Mouse (Mus musculus) intestine, embryonic 14.5 days (tissue): Measurements from ENCODE around the gene Snx30. TPM values are rescaled to one million over a fixed set of nuclear protein-coding genes. Genes with fewer than 3 reads are reported as not detected.

Source experiments
- ATAC-seq: fragments of 200-750 bp; cut with Nextera tagmentation; replicated peaks from 2 replicates; pipeline ENCODE4 v1.8.0; 2017; ENCODE audit warnings: low read depth, moderate number of reproducible peaks, moderate TSS enrichment, moderate library complexity; ENCODE audit not compliant: low FRiP score, low TSS enrichment
- DNase-seq: peaks from one replicate; pipeline ENCODE4 v3.0.0-alpha.2; 2018; ENCODE audit warnings: low spot score
- H3K27ac ChIP-seq: fragments of 300-500 bp; sonication (generic); 2 replicates; pipeline ENCODE4 v1.5.1; 2014; ENCODE audit warnings: low read depth, mild to moderate bottlenecking, control low read depth
- H3K27me3 ChIP-seq: fragments of 300-500 bp; sonication (generic); replicated peaks from 2 replicates; pipeline ENCODE4 v1.6.1; 2014; ENCODE audit warnings: low read length, control low read depth; ENCODE audit not compliant: control insufficient read depth, insufficient read depth
- H3K36me3 ChIP-seq: fragments of 300-500 bp; sonication (generic); 2 replicates; pipeline ENCODE4 v1.6.1; 2014; ENCODE audit warnings: low read length, control low read depth; ENCODE audit not compliant: control insufficient read depth, insufficient read depth
- H3K4me1 ChIP-seq: fragments of 300-500 bp; sonication (generic); replicated peaks from 2 replicates; pipeline ENCODE4 v1.6.1; 2014; ENCODE audit warnings: low read length, control low read depth, mixed read lengths; ENCODE audit not compliant: control insufficient read depth, insufficient read depth
- H3K4me2 ChIP-seq: fragments of 300-500 bp; sonication (generic); 2 replicates; pipeline ENCODE4 v1.6.1; 2014; ENCODE audit warnings: low read length
- H3K4me3 ChIP-seq: fragments of 300-500 bp; sonication (generic); 2 replicates; pipeline ENCODE4 v1.5.1; 2014; ENCODE audit warnings: low read depth, low read length, control low read depth, mixed read lengths
- H3K9ac ChIP-seq: fragments of 300-500 bp; sonication (generic); 2 replicates; pipeline ENCODE4 v1.6.1; 2014; ENCODE audit warnings: mild to moderate bottlenecking, low read length
- H3K9me3 ChIP-seq: fragments of 300-500 bp; sonication (generic); 2 replicates; pipeline ENCODE4 v1.6.1; 2016; ENCODE audit warnings: low read length, control low read depth; ENCODE audit not compliant: control insufficient read depth
- WGBS: fragments of 180-500 bp; shearing (Covaris S2); extraction: QIAGEN DNeasy Blood & Tissue Kit; methylation state at CpG from one replicate; pipeline ENCODE4 v1.1.7; 2014; 5-methylcytosine and 5-hydroxymethylcytosine counted together
- polyA plus RNA-seq: library from polyadenylated mRNA; unstranded; fragments of >200 nt; fragmentation: Nextera tagmentation; extraction: Ambion mirVana; gene quantifications from 2 replicates; pipeline ENCODE4 v1.2.1, GENCODE M21; 2014

Gene Snx30
- polyA plus RNA-seq, 1 experiment from 2014 or later: 6.8 TPM

DNA sequence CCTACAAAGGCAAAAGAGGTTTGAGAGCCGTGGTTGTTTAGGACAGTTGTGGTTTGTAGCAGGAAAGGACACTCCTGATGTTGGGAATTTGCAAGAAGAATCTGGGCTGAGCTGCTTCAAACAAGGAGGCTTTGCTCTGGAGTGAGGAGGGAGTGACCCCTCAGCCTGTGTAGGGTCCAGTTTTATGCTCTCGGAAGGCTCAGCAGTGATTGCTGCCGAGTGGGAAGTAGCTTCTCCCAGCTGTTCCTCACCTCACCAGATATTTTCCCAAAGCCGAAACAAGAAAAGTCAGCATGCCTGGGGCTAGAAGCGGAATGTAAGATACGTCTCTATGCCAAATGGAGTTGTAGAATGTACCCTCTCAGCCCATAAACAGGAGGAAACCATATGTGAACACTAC lies 96.2 kb downstream of the Snx30 start:
- 84% methylated on average over 6 of the region's 6 CpGs for WGBS
- Histone ChIP-seq H3K4me2 (no peak overlapping the region), H3K4me1 (no peaks in the 10 kb centered on the region; the same call in 1 of the 2 replicates), H3K4me3 (no peak overlapping the region), H3K9me3 (no peaks in the 10 kb centered on the region), H3K36me3 (peaks cover 19% of the 10 kb centered on the region), H3K9ac (no peak overlapping the region), H3K27me3 (no peaks in the 10 kb centered on the region), H3K27ac (no peak overlapping the region)
- no peak for DNase-seq
- ATAC-seq: no peak

DNA sequence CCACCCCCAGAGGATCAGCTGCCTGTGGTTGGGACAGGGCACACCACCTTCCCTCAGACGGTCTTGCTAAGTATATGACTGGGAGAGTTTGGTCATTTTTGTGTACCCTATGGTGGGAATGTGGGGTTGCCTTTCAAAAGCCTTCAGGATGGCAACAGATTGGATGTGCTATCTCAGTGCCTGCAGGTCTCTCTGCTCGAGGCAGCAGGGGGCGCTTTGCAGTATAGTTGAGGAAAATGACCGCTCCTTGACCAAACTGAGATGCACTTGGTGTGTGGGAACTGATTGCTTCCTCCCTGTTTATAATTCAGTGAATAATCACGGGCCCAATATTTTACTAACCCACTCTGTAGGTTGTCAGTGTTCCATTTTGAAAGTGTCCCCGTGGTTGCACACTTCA lies 96.9 kb downstream of the Snx30 start:
- Histone ChIP-seq H3K27me3 (no peaks in the 10 kb centered on the region), H3K4me1 (no peaks in the 10 kb centered on the region; the same call in 1 of the 2 replicates), H3K9ac (no peak overlapping the region), H3K36me3 (peaks cover 18% of the 10 kb centered on the region), H3K4me2 (no peak overlapping the region), H3K4me3 (no peak overlapping the region), H3K27ac (no peak overlapping the region), H3K9me3 (no peaks in the 10 kb centered on the region)
- no peak for DNase-seq
- 70% methylated on average over 6 of the region's 6 CpGs for WGBS
- ATAC-seq: no peak

DNA sequence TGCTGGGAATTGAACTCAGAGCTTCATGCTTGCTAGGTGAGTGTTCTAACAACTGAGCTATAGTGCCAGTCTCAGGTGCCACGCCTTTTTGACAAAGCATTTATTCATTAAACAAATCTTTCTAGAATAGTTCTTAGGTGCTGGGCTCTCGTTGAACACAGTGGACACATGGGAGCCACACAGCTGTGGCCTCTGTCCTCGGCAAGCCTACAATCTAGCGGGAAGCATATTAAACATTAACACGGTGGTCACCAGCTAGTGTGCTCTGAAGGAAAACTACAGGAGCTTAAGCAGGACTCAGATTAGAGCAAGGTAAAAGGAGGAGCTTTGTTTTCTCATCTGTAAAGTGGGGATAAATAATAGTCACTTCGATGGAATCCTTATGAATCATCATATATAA lies 101.5 kb downstream of the Snx30 start:
- no peak for ATAC-seq

DNA sequence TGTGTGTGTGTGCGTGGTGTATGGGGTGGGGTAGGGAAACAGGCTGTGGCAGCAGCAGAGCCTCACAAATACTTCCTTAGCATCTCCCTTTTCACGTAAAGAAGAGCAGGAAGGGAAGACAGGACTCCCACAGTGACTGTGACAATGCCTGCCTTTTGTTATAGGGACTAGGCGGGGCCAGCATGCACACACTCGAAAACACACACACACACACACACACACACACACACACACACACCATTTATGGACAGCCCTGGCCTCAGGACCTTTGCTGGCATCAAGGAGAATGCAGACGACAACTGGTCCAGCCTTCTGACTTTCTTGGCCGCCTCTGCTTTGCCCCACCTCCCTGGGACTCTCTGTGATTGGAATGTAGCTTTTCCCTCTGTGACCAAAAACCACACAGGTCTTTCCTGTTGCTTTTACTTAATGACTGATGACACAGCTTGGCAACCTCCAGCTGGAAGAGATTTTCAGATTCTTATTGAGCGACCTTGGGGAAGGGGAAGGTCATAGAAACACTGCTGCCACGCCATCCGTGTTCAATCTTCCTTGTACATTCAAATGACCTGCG lies 102.1 kb downstream of the Snx30 start:
- DNase-seq (no peak), ATAC-seq (no peak)
- H3K9ac ChIP-seq: no peak overlapping the region
- no peak overlapping the region for H3K27ac ChIP-seq
- WGBS: 58% methylated on average over 10 of the region's 10 CpGs
- no peak overlapping the region for H3K4me2 ChIP-seq
- H3K4me3 ChIP-seq: no peak overlapping the region
- no peaks in the 10 kb centered on the region for H3K36me3 ChIP-seq
- H3K9me3 ChIP-seq: no peaks in the 10 kb centered on the region
- no peaks in the 10 kb centered on the region for H3K4me1 ChIP-seq
- H3K27me3 ChIP-seq: no peaks in the 10 kb centered on the region

More for the DNA sequence above, 101.5 kb downstream of the Snx30 start:
- H3K27ac ChIP-seq: no peak overlapping the region
- WGBS: 68% methylated on average over 6 of the region's 6 CpGs
- no peak overlapping the region for H3K4me3 ChIP-seq
- no peaks in the 10 kb centered on the region for H3K4me1 ChIP-seq
- no peaks in the 10 kb centered on the region for H3K9me3 ChIP-seq
- no peak for DNase-seq
- no peak overlapping the region for H3K9ac ChIP-seq
- no peaks in the 10 kb centered on the region for H3K27me3 ChIP-seq
- no peaks in the 10 kb centered on the region for H3K36me3 ChIP-seq
- no peak overlapping the region for H3K4me2 ChIP-seq

DNA sequence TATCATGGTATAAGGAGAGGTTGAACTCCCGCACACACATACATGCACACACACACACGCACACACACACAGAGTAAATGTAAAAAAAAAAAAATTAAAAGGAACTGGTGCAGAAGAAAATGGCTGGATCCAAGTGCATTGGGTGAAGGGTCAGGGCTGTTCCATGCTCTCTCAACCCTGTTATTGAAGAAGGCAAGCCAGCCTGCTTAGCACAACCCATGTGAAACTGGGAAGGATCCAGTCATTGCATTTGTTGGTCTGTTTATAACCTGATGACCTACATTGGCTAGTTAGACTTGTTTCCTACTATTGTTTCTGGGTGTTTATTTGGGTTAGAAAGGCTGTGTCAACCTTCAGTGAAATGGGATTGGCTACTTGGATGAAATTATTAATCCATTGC lies 103.1 kb downstream of the Snx30 start:
- Histone ChIP-seq H3K4me1 (no peaks in the 10 kb centered on the region), H3K27me3 (peaks cover under 1% of the 10 kb centered on the region; the same call in 1 of the 2 replicates), H3K4me3 (no peak overlapping the region), H3K27ac (no peak overlapping the region), H3K9ac (no peak overlapping the region), H3K36me3 (no peaks in the 10 kb centered on the region), H3K9me3 (no peaks in the 10 kb centered on the region), H3K4me2 (no peak overlapping the region)
- WGBS: 87% methylated on average over 2 of the region's 2 CpGs
- ATAC-seq (no peak), DNase-seq (no peak)

DNA sequence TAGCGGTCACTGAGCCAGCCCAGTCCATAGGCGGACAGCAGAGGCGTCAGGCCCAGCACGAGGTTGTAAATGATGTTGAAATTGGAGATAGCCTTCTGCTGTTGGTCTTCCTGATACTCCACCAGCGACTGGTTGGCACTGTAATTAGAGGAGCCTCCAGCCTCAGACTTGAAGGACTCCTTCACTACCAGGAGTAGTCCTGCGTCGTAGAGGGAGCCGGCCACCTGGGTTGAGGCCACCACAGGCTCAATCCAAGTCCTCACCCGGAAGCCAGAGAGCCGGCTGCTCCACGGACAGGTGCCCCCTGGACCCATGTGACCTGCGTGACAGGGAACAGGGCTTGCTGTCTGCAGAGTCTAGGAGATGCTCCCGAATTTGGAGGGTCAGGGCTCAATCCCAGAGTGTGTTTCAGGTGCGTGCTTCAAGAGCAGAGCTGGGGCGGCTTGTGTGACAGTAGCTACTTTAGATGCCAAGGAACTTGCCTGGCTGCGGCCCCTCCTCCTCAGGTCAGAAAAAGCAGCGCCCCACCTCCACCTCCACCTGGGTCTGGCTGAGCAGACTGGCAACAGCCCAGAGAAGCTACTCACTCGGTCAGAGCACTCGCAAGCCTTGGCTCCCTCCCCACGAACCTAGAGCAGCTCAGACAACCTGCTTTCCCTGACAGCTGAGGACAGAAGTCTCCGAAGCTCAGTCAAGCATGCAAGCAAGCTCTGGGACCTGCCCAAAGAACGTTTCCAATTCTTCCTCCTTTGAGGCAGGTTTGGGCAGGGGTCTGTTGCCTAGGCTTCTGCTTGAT lies 109.2 kb downstream of the Snx30 start, which contains the start of gene Slc46a2:
Gene Slc46a2 (minus strand): TSS at position 449 of the 796 bp plus-strand sequence.
- 14% methylated on average over 22 of the region's 22 CpGs for WGBS
- Histone ChIP-seq H3K36me3 (no peaks in the 10 kb centered on the region), H3K27me3 (peaks cover 16% of the 10 kb centered on the region), H3K9me3 (no peaks in the 10 kb centered on the region), H3K4me1 (no peaks in the 10 kb centered on the region), H3K9ac (no peak within 1 kb of the TSS), H3K4me2 (peak within 1 kb of the TSS; percentile 13; the same call in 1 of the 2 replicates), H3K27ac (no peak within 1 kb of the TSS), H3K4me3 (no peak within 1 kb of the TSS)
- DNase-seq (no peak), ATAC-seq (peak; percentile 32; the same call in 1 of the 2 replicates)

DNA sequence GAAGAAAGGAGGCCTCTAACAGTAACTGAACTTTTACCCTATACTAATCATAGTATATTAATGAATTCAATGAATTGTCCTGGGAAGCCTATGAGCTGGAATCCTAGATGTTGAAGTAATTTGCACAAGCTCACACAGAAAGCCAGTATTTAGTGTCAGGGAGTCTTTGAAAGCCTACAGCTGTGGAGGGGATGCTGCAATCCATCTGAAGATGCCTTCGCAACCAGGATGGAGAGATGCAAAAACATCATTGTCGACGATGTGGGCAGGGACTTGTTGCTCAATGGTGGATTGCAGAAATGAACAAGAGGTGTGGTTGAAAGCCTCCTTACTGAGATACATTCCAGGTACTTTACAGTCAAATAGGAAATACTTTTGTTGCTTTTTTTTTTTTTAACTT lies 112.3 kb downstream of the Snx30 start:
- ATAC-seq (no peak), DNase-seq (no peak)
- Histone ChIP-seq H3K4me3 (no peak overlapping the region), H3K9me3 (no peaks in the 10 kb centered on the region), H3K36me3 (no peaks in the 10 kb centered on the region), H3K27ac (no peak overlapping the region), H3K4me1 (no peaks in the 10 kb centered on the region), H3K4me2 (no peak overlapping the region), H3K9ac (no peak overlapping the region), H3K27me3 (peaks cover 16% of the 10 kb centered on the region)
- WGBS: 92% methylated on average over 3 of the region's 3 CpGs

DNA sequence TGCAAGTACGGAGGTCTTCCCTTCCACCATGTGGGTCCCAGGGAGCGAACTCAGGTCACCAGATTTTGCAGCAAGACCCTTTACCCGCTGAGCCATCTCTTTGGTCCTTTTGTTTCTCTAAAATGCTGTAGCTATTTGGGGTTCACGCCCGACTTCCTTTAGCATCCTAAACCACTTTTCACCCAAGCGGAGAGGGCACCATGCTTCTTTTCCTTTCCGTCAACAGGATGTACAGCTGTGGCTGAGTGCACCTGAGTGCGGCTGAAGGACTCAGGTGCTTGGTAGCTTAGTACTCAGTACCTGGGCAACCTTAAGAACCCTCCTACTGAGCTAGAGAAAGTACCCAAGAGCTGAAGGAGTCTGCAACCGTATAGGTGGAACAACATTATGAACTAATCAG lies 119.4 kb downstream of the Snx30 start:
- no peak overlapping the region for H3K4me2 ChIP-seq
- ATAC-seq: no peak
- H3K9me3 ChIP-seq: no peaks in the 10 kb centered on the region
- 90% methylated on average over 9 of the region's 9 CpGs for WGBS
- no peaks in the 10 kb centered on the region for H3K4me1 ChIP-seq
- H3K27ac ChIP-seq: no peak overlapping the region
- H3K9ac ChIP-seq: no peak overlapping the region
- H3K27me3 ChIP-seq: no peaks in the 10 kb centered on the region
- H3K36me3 ChIP-seq: no peaks in the 10 kb centered on the region
- H3K4me3 ChIP-seq: no peak overlapping the region
- no peak for DNase-seq

DNA sequence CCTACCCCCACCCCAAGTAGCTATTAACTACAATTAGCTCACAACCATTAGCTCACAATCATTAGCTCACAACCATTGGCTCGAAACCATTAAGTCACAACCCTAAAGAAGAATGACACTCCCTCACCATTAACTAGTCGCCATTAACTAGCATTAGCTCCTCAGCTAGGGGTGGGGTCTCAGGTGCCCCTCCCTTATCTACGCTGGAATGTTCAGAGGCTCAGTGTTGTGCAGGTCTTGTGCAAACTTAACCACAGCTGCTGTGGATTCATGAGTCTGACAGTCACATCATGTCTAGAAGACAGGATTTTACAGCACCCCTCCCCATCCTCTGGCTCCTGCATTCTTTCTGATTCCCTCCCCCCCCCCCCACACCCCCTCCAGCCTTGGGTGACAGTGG lies 122.0 kb downstream of the Snx30 start:
- no peak overlapping the region for H3K9ac ChIP-seq
- H3K36me3 ChIP-seq: no peaks in the 10 kb centered on the region
- H3K4me2 ChIP-seq: no peak overlapping the region
- 73% methylated on average over 3 of the region's 3 CpGs for WGBS
- H3K27me3 ChIP-seq: no peaks in the 10 kb centered on the region
- no peaks in the 10 kb centered on the region for H3K4me1 ChIP-seq
- no peaks in the 10 kb centered on the region for H3K9me3 ChIP-seq
- no peak for ATAC-seq
- DNase-seq: no peak
- no peak overlapping the region for H3K27ac ChIP-seq
- H3K4me3 ChIP-seq: no peak overlapping the region
